26 mouse cellular contexts compared by ENCODE assay signal in the genomic region with DNA sequence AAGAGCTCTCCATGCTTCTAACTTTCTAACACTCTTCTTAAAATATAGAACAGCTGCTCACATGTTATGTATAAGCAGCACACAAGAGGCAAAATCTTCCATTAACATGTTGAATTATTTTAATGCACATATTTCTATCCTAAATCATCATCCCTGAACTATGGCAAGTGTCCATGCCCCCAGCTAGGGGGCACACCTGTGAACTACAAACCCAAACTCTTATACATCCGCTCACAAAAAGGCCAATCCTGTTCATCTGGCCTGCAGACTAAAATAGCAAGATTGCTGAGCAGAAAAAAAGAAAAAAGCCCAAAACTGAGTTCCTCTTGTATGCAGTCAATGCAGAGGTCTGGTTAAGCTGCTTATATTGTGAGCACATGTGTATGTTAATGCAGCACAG.
"Had no signal": no experiment of that assay in that cellular context is flagged by ENCODE, and none has a peak within 500 bp of the region (broad histone marks: within the 10 kb centered on the region; RNA-seq: fewer than 3 reads in every experiment).

No protein-coding gene starts in this region.

- H3K4me1 ChIP-seq: heart, embryonic 13.5 days; heart, embryonic 15.5 days; hindbrain, embryonic 12.5 days; intestine, embryonic 15.5 days; limb, embryonic 12.5 days; limb, embryonic 15.5 days; liver, embryonic 12.5 days had no signal

- ATAC-seq: hindbrain, embryonic 16.5 days; inflammation-experienced regulatory T-cells, adult 6 months; intestine, embryonic 15.5 days; intestine, postnatal 0 days; liver, embryonic 12.5 days had no signal

- DNase-seq: gastrocnemius, postnatal 14 days; gastrocnemius, postnatal 36 days; heart, adult 11 months; heart, adult 2 months; heart, postnatal 14 days; heart, postnatal 36 days; kidney, adult 18-20 months; kidney, adult 8-10 months; kidney, postnatal 10 days; kidney, postnatal 25 days; kidney, postnatal 4 days; left cerebral cortex, postnatal 4 days had no signal

- H3K27ac ChIP-seq: heart, adult 2 months; heart, embryonic 13.5 days; heart, embryonic 15.5 days; hindbrain, embryonic 12.5 days; hindbrain, embryonic 14.5 days; intestine, embryonic 15.5 days; layer of hippocampus, adult 2 months; limb, embryonic 12.5 days; limb, embryonic 15.5 days; liver, embryonic 12.5 days; liver, embryonic 14.5 days had no signal

- H3K36me3 ChIP-seq: heart, embryonic 13.5 days; heart, embryonic 15.5 days; hindbrain, embryonic 12.5 days; intestine, embryonic 15.5 days; limb, embryonic 12.5 days; limb, embryonic 15.5 days; liver, embryonic 12.5 days had no signal

- H3K9ac ChIP-seq: heart, embryonic 13.5 days; heart, embryonic 15.5 days; hindbrain, embryonic 12.5 days; hindbrain, embryonic 14.5 days; intestine, embryonic 15.5 days; limb, embryonic 12.5 days; limb, embryonic 15.5 days; liver, embryonic 12.5 days; liver, embryonic 14.5 days had no signal

- H3K9me3 ChIP-seq: heart, embryonic 13.5 days; heart, embryonic 15.5 days; hindbrain, embryonic 12.5 days; intestine, embryonic 15.5 days; limb, embryonic 12.5 days; limb, embryonic 15.5 days; liver, embryonic 12.5 days had no signal

- H3K4me2 ChIP-seq: heart, embryonic 11.5 days; heart, embryonic 13.5 days; heart, embryonic 15.5 days; hindbrain, embryonic 12.5 days; hindbrain, embryonic 14.5 days; intestine, embryonic 15.5 days; limb, embryonic 12.5 days; limb, embryonic 15.5 days; liver, embryonic 12.5 days had no signal

- H3K27me3 ChIP-seq: heart, embryonic 13.5 days; heart, embryonic 15.5 days; hindbrain, embryonic 12.5 days; intestine, embryonic 15.5 days; limb, embryonic 12.5 days; limb, embryonic 15.5 days; liver, embryonic 12.5 days had no signal

- H3K4me3 ChIP-seq: heart, adult 2 months; heart, embryonic 13.5 days; heart, embryonic 15.5 days; hindbrain, embryonic 12.5 days; intestine, embryonic 15.5 days; layer of hippocampus, adult 2 months; limb, embryonic 12.5 days; limb, embryonic 15.5 days; liver, embryonic 12.5 days had no signal
